9 mouse cellular contexts compared by ENCODE assay signal in genomic region chr10:25488456-25488855, GRCm38 (mm10). TPM values are rescaled to one million over a fixed set of nuclear protein-coding genes. Genes with fewer than 3 reads are reported as not detected.
A peak's percentile ranks its signal among the peaks of the same experiment; 100 is the strongest.
DNase-seq lines count a peak whose midpoint lies in the region; ATAC-seq and TF ChIP-seq lines count a peak whose summit lies in the region.
"Had no signal": no experiment of that assay in that cellular context is flagged by ENCODE, and none has a peak within 500 bp of the region (broad histone marks: within the 10 kb centered on the region; RNA-seq: fewer than 3 reads in every experiment).

No protein-coding gene starts in this region.

- no peak overlapping the region for H3K4me2 ChIP-seq in heart, postnatal 0 days (ENCODE audit: low read depth, low read length)
- H3K4me2 ChIP-seq in lung, embryonic 14.5 days, result no peak overlapping the region
- H3K4me2 ChIP-seq: liver, embryonic 15.5 days had no signal

- no peak overlapping the region for H3K4me3 ChIP-seq in ES-Bruce4 (ENCODE audit: low read depth, low read length)
- H3K4me3 ChIP-seq in heart, postnatal 0 days (ENCODE audit: low read depth, low read length), result no peak overlapping the region
- H3K4me3 ChIP-seq in lung, embryonic 14.5 days (ENCODE audit: low read depth, low read length), result no peak overlapping the region
- H3K4me3 ChIP-seq: liver, embryonic 15.5 days had no signal

- H3K27me3 ChIP-seq in ES-Bruce4 (ENCODE audit: control insufficient read depth, insufficient read depth, low read length, poor library complexity, severe bottlenecking), result no peaks in the 10 kb centered on the region
- H3K27me3 ChIP-seq in heart, postnatal 0 days (ENCODE audit: control insufficient read depth, insufficient read depth, low read length), result no peaks in the 10 kb centered on the region
- no peaks in the 10 kb centered on the region for H3K27me3 ChIP-seq in lung, embryonic 14.5 days (ENCODE audit: insufficient read depth, low read length)
- H3K27me3 ChIP-seq: liver, embryonic 15.5 days had no signal

- peak; percentile 80 for DNase-seq in adrenal gland, postnatal 14 days
- peak; percentile 71 for DNase-seq in embryo, embryonic 11 days
- peak; percentile 50 for DNase-seq in heart, postnatal 0 days (ENCODE audit: low spot score)
- DNase-seq in kidney, postnatal 36 days, result peak; percentile 61 to 89
- peak; percentile 89 for DNase-seq in lung, embryonic 14.5 days
- DNase-seq in retina, adult 2 months (ENCODE audit: low read depth, low spot score), result peak; percentile 37
- DNase-seq in urinary bladder, adult 2 months (ENCODE audit: low spot score), result peak; percentile 38

- ATAC-seq in heart, postnatal 0 days (ENCODE audit: insufficient read depth, low read depth), result no peak; the same call in 1 of the 2 replicates
- peak; percentile 69; the same call in 1 of the 2 replicates for ATAC-seq in lung, embryonic 14.5 days (ENCODE audit: insufficient read depth)

- peak; percentile 66 for TF ChIP-seq CTCF in ES-Bruce4 (IDR thresholded peaks at IDR 0.05; ENCODE audit: low read depth, low read length)
- TF ChIP-seq CTCF in heart, postnatal 0 days (IDR thresholded peaks at IDR 0.05; ENCODE audit: low read depth), result peak; percentile 86
- peak; percentile 89 for TF ChIP-seq CTCF in lung, embryonic 14.5 days (IDR thresholded peaks at IDR 0.05; ENCODE audit: low read depth)

- no peak for TF ChIP-seq EP300 in ES-Bruce4 (IDR thresholded peaks at IDR 0.05; ENCODE audit: insufficient read depth, low read depth, low read length)
- no peak for TF ChIP-seq EP300 in heart, postnatal 0 days (IDR thresholded peaks at IDR 0.05; ENCODE audit: low read depth)

- H3K9ac ChIP-seq in ES-Bruce4 (ENCODE audit: low read depth, poor library complexity, severe bottlenecking), result no peak overlapping the region
- H3K9ac ChIP-seq in heart, postnatal 0 days (replicated peaks; ENCODE audit: low read depth, low read length), result no peak overlapping the region
- H3K9ac ChIP-seq in lung, embryonic 14.5 days, result no peak overlapping the region
- H3K9ac ChIP-seq: liver, embryonic 15.5 days had no signal

- no peaks in the 10 kb centered on the region for H3K4me1 ChIP-seq in ES-Bruce4 (ENCODE audit: control insufficient read depth, insufficient read depth, low read length)
- no peaks in the 10 kb centered on the region for H3K4me1 ChIP-seq in heart, postnatal 0 days (ENCODE audit: control insufficient read depth, insufficient read depth)
- no peaks in the 10 kb centered on the region for H3K4me1 ChIP-seq in lung, embryonic 14.5 days (ENCODE audit: insufficient read depth)
- H3K4me1 ChIP-seq: liver, embryonic 15.5 days had no signal

- H3K27ac ChIP-seq in ES-Bruce4 (ENCODE audit: insufficient read depth, low read length), result no peak overlapping the region
- no peak overlapping the region for H3K27ac ChIP-seq in heart, postnatal 0 days (ENCODE audit: low read depth)
- H3K27ac ChIP-seq in lung, embryonic 14.5 days (ENCODE audit: low read depth), result no peak overlapping the region
- H3K27ac ChIP-seq: liver, embryonic 15.5 days had no signal

- no peaks in the 10 kb centered on the region for H3K9me3 ChIP-seq in ES-Bruce4 (replicated peaks; ENCODE audit: control insufficient read depth, insufficient read depth, low read length, poor library complexity, severe bottlenecking)
- H3K9me3 ChIP-seq in heart, postnatal 0 days (replicated peaks; ENCODE audit: control insufficient read depth, low read length), result no peaks in the 10 kb centered on the region
- no peaks in the 10 kb centered on the region for H3K9me3 ChIP-seq in lung, embryonic 14.5 days (ENCODE audit: low read depth, low read length)
- H3K9me3 ChIP-seq: liver, embryonic 15.5 days had no signal

- peaks cover 2% of the 10 kb centered on the region; the same call in 1 of the 2 replicates for H3K36me3 ChIP-seq in ES-Bruce4 (ENCODE audit: control insufficient read depth, insufficient read depth, low read length, poor library complexity, severe bottlenecking)
- peaks cover 34% of the 10 kb centered on the region for H3K36me3 ChIP-seq in heart, postnatal 0 days (replicated peaks; ENCODE audit: control insufficient read depth, insufficient read depth, low read length)
- peaks cover 25% of the 10 kb centered on the region for H3K36me3 ChIP-seq in lung, embryonic 14.5 days (ENCODE audit: insufficient read depth)
- H3K36me3 ChIP-seq: liver, embryonic 15.5 days had no signal

- TF ChIP-seq POLR2A in ES-Bruce4 (IDR thresholded peaks at IDR 0.05; ENCODE audit: insufficient read depth, low read length), result no peak

- 5% methylated on average over 1 of the region's 1 CpGs for WGBS in heart, postnatal 0 days
- 8% methylated on average over 1 of the region's 1 CpGs for WGBS in lung, embryonic 14.5 days

RNA-seq across cellular contexts. Expression of gene Smlr1, which starts 47.6 kb away (rescaled TPM):
- polyA plus RNA-seq in ES-Bruce4 (2011; ENCODE audit: insufficient read depth, insufficient read length, low read depth, missing spikeins), result not detected in 2 replicates
- total RNA-seq in adrenal gland, postnatal 14 days (2021), result 7.7 TPM in 1 of 2 replicates, not detected in the other
- total RNA-seq in heart, postnatal 0 days (2014; rRNA removed; ENCODE audit: low replicate concordance), result not detected in 2 replicates
- not detected in 2 replicates for polyA plus RNA-seq in heart, postnatal 0 days (2015; fragmentation: Nextera tagmentation; extraction: Ambion mirVana)
- not detected in 2 replicates for polyA plus RNA-seq in lung, embryonic 14.5 days (2014; fragmentation: Nextera tagmentation; extraction: Ambion mirVana)
- polyA plus RNA-seq in urinary bladder, adult 2 months (2012; rRNA removed), result not detected in 2 replicates

Comparison
In these comparisons a context has a peak if more than half of its experiments do, and no peak if none do; other contexts are left out.
1. DNase-seq: peak in every context shown above with its lines; median percentile 89 in lung, embryonic 14.5 days; 80 in adrenal gland, postnatal 14 days; 75 in kidney, postnatal 36 days; 71 in embryo, embryonic 11 days; 50 in heart, postnatal 0 days; 38 in urinary bladder, adult 2 months; 37 in retina, adult 2 months.